In genomic region chr17:44777337-44777804, GRCm38 (mm10) we compare ENCODE assay signal across 7 mouse cellular contexts. TPM values are rescaled to one million over a fixed set of nuclear protein-coding genes. Genes with fewer than 3 reads are reported as not detected.
A peak's percentile ranks its signal among the peaks of the same experiment; 100 is the strongest.
DNase-seq lines count a peak whose midpoint lies in the region; ATAC-seq and TF ChIP-seq lines count a peak whose summit lies in the region.

No protein-coding gene starts in this region.

- under 1% methylated on average over 33 of the region's 35 CpGs for WGBS in intestine, embryonic 14.5 days

- peak; percentile 50; the same call in 1 of the 2 replicates for TF ChIP-seq POLR2A in cortical plate, adult 2 months (IDR thresholded peaks at IDR 0.05; ENCODE audit: extremely low read depth, insufficient read depth, low read length)

- DNase-seq in ZHBTc4 (ENCODE audit: low read depth, low spot score) = peak; percentile 83
- DNase-seq in gastrocnemius, postnatal 10 days = peak; percentile 69
- peak; percentile 83 for DNase-seq in intestine, embryonic 14.5 days (ENCODE audit: low spot score)
- peak; percentile 67 to 78 for DNase-seq in left cerebral cortex, postnatal 14 days (ENCODE audit: low spot score in 2 of 2)
- peak; percentile 54 to 64 for DNase-seq in right cerebral cortex, postnatal 36 days (ENCODE audit: low spot score in 2 of 2)

- no peaks in the 10 kb centered on the region for H3K36me3 ChIP-seq in intestine, embryonic 14.5 days (ENCODE audit: control insufficient read depth, insufficient read depth, low read length)

- no peaks in the 10 kb centered on the region; the same call in 1 of the 2 replicates for H3K4me1 ChIP-seq in cortical plate, adult 2 months (ENCODE audit: control insufficient read depth, insufficient read depth, low read length)
- H3K4me1 ChIP-seq in intestine, embryonic 14.5 days (replicated peaks; ENCODE audit: control insufficient read depth, insufficient read depth, low read length) = peaks cover 6% of the 10 kb centered on the region; the same call in 1 of the 2 replicates

- H3K27me3 ChIP-seq in intestine, embryonic 14.5 days (replicated peaks; ENCODE audit: control insufficient read depth, insufficient read depth, low read length) = no peaks in the 10 kb centered on the region

- H3K27ac ChIP-seq in cortical plate, adult 2 months (ENCODE audit: insufficient read depth, low read length) = peak overlapping the region; percentile 41; the same call in 1 of the 2 replicates
- peak overlapping the region; percentile 88 for H3K27ac ChIP-seq in intestine, embryonic 14.5 days (ENCODE audit: low read depth)

- peak overlapping the region; percentile 79 for H3K4me3 ChIP-seq in cortical plate, adult 2 months (ENCODE audit: insufficient read depth, low read length)
- H3K4me3 ChIP-seq in intestine, embryonic 14.5 days (ENCODE audit: low read depth, low read length) = peak overlapping the region; percentile 84

- peak overlapping the region; percentile 93 for H3K9ac ChIP-seq in intestine, embryonic 14.5 days (ENCODE audit: low read length)

- H3K4me2 ChIP-seq in intestine, embryonic 14.5 days (ENCODE audit: low read length) = peak overlapping the region; percentile 69

- ATAC-seq in intestine, embryonic 14.5 days (replicated peaks; ENCODE audit: low FRiP score, low TSS enrichment, low read depth) = peak; percentile 86
- ATAC-seq in megakaryocyte-erythroid progenitor cell, adult 5-6 weeks (replicated peaks; ENCODE audit: low FRiP score, low TSS enrichment, poor library complexity, severe bottlenecking) = peak; percentile 80

- intact Hi-C loops in left cerebral cortex, postnatal 14 days (cut with DNase I) = no loop called here

- no peak for TF ChIP-seq CTCF in cortical plate, adult 2 months (IDR thresholded peaks at IDR 0.05; ENCODE audit: extremely low read depth, insufficient read depth, low read length)

- no peaks in the 10 kb centered on the region for H3K9me3 ChIP-seq in intestine, embryonic 14.5 days (ENCODE audit: control insufficient read depth, low read length)

RNA-seq across cellular contexts. Expression of gene Supt3, which starts 0.4 kb away (rescaled TPM):
- 6.6 and 6.9 TPM in 2 replicates for polyA plus RNA-seq in cortical plate, adult 2 months (2012; rRNA removed)
- total RNA-seq in gastrocnemius, postnatal 10 days (2021) = 10 to 100 TPM in 1 of 2 experiments, 1 to 10 TPM in 1; 9.3 to 12.7 TPM
- polyA plus RNA-seq in intestine, embryonic 14.5 days (2014; fragmentation: Nextera tagmentation; extraction: Ambion mirVana) = 18.8 and 20.6 TPM in 2 replicates
- 10 to 100 TPM; 12.6 to 13.6 TPM for total RNA-seq in left cerebral cortex, postnatal 14 days (2021)
- total RNA-seq in megakaryocyte-erythroid progenitor cell, adult 5-6 weeks (2014; fragmentation: Nextera tagmentation) = 14.7 and 21.5 TPM in 2 replicates
- total RNA-seq in megakaryocyte-erythroid progenitor cell, adult 5-6 weeks (2017) = 6.6 and 11.8 TPM in 2 replicates

RNA-seq across cellular contexts. Expression of gene Runx2, which starts 37.2 kb away (rescaled TPM):
- 7.7 and 9.6 TPM in 2 replicates for polyA plus RNA-seq in cortical plate, adult 2 months (2012; rRNA removed)
- 1 to 10 TPM in 1 of 2 experiments, under 1 TPM in 1; 0.42 to 7.3 TPM for total RNA-seq in gastrocnemius, postnatal 10 days (2021)
- polyA plus RNA-seq in intestine, embryonic 14.5 days (2014; fragmentation: Nextera tagmentation; extraction: Ambion mirVana) = 0.99 and 1.1 TPM in 2 replicates
- 1 to 10 TPM; 6.1 to 6.6 TPM for total RNA-seq in left cerebral cortex, postnatal 14 days (2021)
- total RNA-seq in megakaryocyte-erythroid progenitor cell, adult 5-6 weeks (2014; fragmentation: Nextera tagmentation) = 4.3 and 18.7 TPM in 2 replicates
- 0.38 and 2.9 TPM in 2 replicates for total RNA-seq in megakaryocyte-erythroid progenitor cell, adult 5-6 weeks (2017)

Comparison
In these comparisons a context has a peak if more than half of its experiments do, and no peak if none do; other contexts are left out.
1. Peak in every context shown above with its lines: DNase-seq, ATAC-seq, H3K4me3 ChIP-seq and H3K27ac ChIP-seq.